Mouse (Mus musculus): Measurements from ENCODE around the gene Ddi2.
A peak's percentile ranks its signal among the peaks of the same experiment; 100 is the strongest.

Gene Ddi2

GRCm38 (mm10) chr4:141686525-141686924 lies 36.7 kb downstream of the Ddi2 start:
- no peak for DNase-seq

DNA sequence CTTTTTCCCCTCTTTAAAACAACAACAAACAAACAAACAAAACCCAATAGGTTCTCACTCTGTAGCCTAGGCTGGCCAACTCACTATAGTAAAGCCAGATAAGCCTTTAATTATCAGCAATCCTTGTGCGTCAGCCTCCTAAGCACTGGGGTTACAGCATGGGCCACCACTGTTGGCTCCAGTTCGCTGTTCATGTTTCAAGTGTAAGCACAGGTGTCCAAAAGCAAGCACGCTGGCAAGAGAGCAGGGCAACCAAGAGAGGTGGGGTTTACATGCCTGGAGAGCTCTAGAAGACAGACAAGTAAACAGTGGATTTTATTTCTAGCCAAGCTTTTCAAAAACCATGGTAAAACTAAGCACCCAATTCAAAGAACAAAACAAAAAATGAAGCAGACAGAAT lies 37.1 kb downstream of the Ddi2 start:
- DNase-seq: no peak

DNA sequence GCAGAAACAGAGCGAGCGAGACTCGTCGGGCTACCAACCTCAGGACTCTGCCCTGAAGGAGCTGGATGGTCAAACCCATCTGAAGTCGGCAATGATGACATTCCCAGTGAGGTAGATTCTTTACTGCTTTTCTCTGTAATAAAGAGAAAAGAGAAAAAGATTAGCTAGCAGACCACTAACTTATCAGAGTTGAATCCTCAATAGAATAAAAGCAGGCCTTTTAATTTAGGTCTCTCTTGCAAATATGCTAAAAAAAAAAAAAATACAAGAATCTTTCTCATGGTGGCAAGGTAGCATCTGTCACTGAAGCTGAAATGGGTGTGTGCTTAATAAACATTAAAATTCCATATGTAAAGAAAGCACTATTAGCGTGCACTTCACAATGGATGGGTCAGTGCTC lies 37.7 kb downstream of the Ddi2 start, which contains the start of gene Rsc1a1:
Rsc1a1 (minus strand) TSS at position 101 of the 400 bp plus-strand sequence.
- no peak for DNase-seq

- DNase-seq: no peak
Measured at GRCm38 (mm10) chr4:141682706-141683230, 40.5 kb downstream of the Ddi2 start.

- DNase-seq: no peak
Measured at GRCm38 (mm10) chr4:141681767-141682166, 41.5 kb downstream of the Ddi2 start.

DNA sequence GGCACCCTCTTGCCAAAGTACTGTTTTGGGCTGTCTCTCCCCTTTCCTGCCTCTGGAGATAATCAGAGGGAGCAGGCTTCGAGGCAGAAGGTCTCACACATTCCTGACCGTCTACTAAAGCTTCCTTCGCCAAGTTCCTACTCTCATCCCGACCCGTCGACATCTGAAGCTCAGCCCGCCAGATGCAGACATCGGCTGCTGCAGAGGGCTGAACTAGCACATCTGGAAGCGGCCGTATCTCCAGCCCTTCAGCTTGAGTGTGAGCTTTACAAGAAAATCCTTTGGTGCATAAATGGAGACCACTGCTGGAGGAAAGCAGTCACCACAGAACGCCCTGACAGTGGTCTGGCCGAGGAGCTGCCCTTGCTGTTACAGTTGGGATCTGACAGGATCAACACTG lies 42.3 kb downstream of the Ddi2 start:
- DNase-seq: no peak

- DNase-seq: no peak
Measured at GRCm38 (mm10) chr4:141679016-141679415, 44.2 kb downstream of the Ddi2 start.

- DNase-seq: no peak
Measured at GRCm38 (mm10) chr4:141676462-141676979, 46.7 kb downstream of the Ddi2 start.

GRCm38 (mm10) chr4:141672325-141672724 lies 50.9 kb downstream of the Ddi2 start:
- DNase-seq: no peak

DNA sequence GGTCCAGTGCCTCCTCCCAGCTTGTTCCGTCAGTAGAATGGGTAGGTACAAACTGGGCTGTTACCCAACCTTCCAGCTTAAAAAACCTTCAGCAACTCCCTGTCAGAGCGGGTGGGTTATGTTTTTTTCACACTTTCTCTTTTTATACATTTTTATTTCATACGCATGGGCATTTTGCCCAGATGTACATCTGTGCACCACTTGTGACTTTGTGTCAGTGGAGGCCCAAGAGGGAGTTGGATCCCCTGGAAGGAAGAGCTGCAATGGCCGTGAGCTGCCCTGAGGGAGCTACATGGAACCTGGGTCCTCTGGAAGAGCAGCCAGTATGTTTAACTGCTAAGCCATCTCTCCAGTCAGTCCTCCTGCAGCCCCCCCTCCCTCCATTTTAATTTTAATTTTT lies 51.8 kb downstream of the Ddi2 start:
- DNase-seq: no peak

DNA sequence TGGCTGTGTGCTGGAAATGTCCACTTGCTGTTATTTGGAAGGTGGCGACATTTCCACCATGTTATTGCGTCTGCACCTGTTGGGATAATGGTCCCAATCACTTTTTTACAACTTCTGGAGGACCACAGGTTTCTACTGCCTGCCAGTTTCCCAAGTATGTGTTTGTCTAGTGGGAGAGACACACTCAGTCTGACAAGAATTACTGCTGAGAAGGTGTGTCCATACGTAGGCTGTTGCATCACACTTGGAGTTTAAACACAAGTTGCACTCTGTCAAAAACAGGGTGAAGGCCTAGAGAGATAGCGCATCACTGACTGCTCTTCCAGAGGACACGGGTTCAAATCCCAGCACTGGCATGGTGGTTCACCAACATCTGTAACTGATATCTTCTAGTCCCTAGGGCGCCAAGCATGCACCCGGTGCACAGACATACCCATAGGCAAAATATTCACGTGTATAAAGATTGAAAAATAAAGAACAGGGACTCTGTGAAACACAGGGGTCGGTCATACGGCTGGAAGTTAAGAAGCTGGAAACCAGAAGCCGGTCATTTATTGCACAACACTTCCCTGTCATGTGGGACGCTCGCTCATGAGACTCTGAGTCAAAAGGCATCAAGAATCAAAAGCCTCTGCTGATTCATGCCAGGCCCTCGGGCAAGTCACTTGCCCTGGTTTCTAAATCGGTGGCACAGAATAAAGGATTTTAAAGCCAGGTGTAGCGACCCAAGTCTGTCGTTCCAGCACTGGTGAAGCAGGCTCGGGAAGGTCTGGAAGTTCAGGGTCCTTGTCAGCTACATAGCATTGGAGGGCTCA lies 53.1 kb downstream of the Ddi2 start:
- no peak for DNase-seq

GRCm38 (mm10) chr4:141664799-141665198 lies 58.4 kb downstream of the Ddi2 start, which contains the start of gene Plekhm2:
TSS of gene Plekhm2 (minus strand) at chr4:141664899.
- no peak for DNase-seq

- peak; percentile 77 for DNase-seq
Measured at GRCm38 (mm10) chr4:141664011-141664745, 59.0 kb downstream of the Ddi2 start.

DNA sequence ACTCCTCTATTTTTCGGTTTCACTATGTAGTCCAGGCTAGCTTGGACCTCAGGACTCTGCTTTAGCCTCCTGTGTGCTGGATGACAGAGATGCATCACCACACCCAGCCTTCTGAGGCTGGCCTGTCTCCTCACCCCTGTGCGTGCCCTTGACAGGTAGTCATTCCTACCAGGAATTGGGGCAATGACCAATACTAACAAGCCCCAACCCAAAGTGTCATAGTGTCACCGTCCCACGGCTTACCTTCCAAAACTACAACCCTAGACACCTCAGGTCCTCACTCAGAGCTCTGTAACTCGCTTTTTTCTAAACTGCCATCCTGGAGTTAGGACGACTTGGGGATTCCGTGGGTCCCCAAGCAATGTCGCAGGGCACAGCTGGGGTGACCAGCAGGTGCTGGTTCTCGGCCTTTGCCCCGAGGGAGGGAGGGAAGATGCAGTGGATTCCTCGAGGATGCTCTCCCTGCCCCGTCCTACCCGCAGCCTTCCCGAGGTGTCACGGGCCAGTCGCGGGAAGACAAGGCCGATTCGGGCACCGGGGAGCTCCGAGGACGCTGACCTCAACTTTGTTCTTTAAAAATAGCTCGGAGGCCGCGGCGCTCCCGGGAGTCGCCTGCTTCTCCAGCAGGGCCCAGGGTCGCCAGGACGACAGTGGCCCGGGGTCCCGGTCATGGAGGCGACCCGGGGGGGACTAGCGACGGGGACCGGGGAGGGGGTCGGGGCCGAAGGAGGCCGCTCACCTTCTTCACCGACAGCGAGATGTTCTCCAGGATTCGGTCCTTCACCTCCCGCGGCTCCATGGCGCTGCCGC lies 59.9 kb downstream of the Ddi2 start:
- DNase-seq: peak; percentile 39

DNA sequence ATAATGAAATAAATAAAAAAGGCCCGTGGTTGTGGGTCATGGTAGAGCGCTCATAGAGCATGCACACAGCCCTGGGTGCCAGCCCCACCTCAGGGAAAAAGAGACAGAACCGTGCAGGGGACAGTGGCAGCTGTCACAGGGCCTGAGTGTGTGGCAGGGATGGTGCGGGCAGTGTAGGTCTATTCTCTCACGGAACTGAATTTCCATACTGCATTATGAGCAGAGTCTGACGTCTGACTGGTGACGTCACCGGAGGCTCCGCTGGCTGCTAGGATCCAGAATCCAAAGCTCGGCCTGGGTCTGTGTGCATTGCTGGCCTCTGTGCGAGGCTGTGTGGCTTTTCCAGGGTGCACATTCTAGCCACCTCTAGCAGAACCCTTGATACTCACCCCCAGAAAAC lies 62.3 kb downstream of the Ddi2 start:
- DNase-seq: no peak

DNA sequence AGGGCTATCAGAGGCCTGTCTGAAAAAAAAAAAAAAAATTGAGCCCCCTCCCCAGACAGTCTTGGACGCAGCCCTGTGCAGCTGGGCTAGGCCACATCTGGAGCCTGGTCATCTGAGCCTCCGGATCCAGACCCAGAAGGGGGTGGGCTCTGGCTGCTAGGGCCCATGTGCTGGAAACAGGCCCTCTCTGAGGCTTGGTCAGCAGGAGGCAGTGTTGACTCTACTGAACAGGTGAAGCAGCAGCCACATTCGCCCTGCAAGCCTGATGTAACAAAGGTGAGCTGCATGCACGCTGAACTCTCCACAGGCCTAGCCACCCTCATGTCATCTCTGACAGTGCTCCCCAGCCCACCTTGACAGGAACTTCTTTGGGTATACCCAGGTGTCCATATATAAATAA lies 63.5 kb downstream of the Ddi2 start:
- no peak for DNase-seq

GRCm38 (mm10) chr4:141658846-141659484 lies 64.3 kb downstream of the Ddi2 start:
- no peak for DNase-seq

GRCm38 (mm10) chr4:141656932-141657331 lies 66.3 kb downstream of the Ddi2 start:
- no peak for DNase-seq

GRCm38 (mm10) chr4:141655908-141656608 lies 67.2 kb downstream of the Ddi2 start:
- DNase-seq: peak; percentile 68

GRCm38 (mm10) chr4:141654509-141654908 lies 68.7 kb downstream of the Ddi2 start:
- DNase-seq: no peak

DNA sequence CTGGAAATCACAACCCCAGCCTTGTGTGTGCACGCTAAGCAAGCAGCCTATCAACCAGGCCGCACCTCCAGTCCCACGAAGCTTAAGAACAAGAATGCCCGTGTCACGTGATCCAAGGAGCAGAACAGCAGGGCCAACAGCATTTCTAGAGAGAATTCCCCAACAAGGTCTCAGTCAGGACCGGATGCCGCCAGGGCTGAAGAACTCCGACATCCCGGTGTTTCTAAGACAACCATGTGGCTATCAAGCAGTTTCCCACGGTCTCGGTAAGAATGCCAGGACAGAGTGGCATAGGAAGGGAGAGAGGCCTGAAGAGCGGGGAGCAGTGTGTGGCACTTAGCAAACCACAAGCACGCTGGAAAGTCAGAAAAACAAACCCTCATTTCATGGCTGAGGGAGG lies 69.4 kb downstream of the Ddi2 start:
- no peak for DNase-seq

GRCm38 (mm10) chr4:141653044-141653443 lies 70.2 kb downstream of the Ddi2 start:
- DNase-seq: no peak
